In the genomic region with DNA sequence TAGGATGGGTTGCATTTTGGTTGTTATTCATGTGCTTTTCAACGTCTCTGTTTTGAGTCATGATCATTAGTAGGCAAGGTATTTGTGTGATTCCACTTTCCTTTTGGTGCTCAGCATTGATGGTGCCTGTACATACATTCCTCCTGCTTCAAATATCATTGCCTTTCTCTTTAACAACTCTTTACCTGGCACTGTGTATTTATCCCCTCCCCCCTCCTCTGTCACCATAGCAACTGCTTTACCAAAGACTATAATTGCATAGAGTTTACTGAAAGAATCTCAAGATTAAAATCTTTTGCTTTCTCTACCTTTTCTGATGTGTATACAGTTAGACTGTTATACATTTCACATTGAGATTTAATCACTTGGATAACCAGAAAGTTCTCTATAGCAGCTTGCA, we compare ENCODE assay signal across 27 mouse cellular contexts. TPM values are rescaled to one million over a fixed set of nuclear protein-coding genes. Genes with fewer than 3 reads are reported as not detected.
DNase-seq lines count a peak whose midpoint lies in the region; ATAC-seq and TF ChIP-seq lines count a peak whose summit lies in the region.
"Had no signal": no experiment of that assay in that cellular context is flagged by ENCODE, and none has a peak within 500 bp of the region (broad histone marks: within the 10 kb centered on the region; RNA-seq: fewer than 3 reads in every experiment).

No protein-coding gene starts in this region.

- no peak for ATAC-seq in forebrain, embryonic 14.5 days
- ATAC-seq in midbrain, embryonic 14.5 days (ENCODE audit: low FRiP score, low TSS enrichment) = no peak
- no peak for ATAC-seq in midbrain, embryonic 15.5 days (replicated peaks)
- ATAC-seq in CD4-positive, CD25-positive, alpha-beta regulatory T cell, adult 4 months = no peak
- ATAC-seq: hindbrain, postnatal 0 days; inflammation-experienced regulatory T-cells, adult 6 months; intestine, embryonic 16.5 days had no signal

- no peak overlapping the region for H3K27ac ChIP-seq in forebrain, embryonic 14.5 days (ENCODE audit: low read depth, low read length)
- H3K27ac ChIP-seq in forebrain, embryonic 10.5 days = no peak overlapping the region
- H3K27ac ChIP-seq in midbrain, embryonic 14.5 days (replicated peaks; ENCODE audit: low read depth, low read length) = 0 out of 2 replicates have a peak overlapping the region, but pooled peaks have one; percentile 16
- H3K27ac ChIP-seq in midbrain, embryonic 15.5 days = no peak overlapping the region
- H3K27ac ChIP-seq: embryonic facial prominence, embryonic 10.5 days; embryonic facial prominence, embryonic 13.5 days; gastrocnemius, adult 2 months; hindbrain, postnatal 0 days had no signal

- 73% methylated on average over 1 of the region's 1 CpGs for WGBS in forebrain, embryonic 14.5 days
- 85% methylated on average over 1 of the region's 1 CpGs for WGBS in forebrain, embryonic 10.5 days
- 86% methylated on average over 1 of the region's 1 CpGs for WGBS in midbrain, embryonic 14.5 days
- WGBS in midbrain, embryonic 15.5 days = 74% methylated on average over 1 of the region's 1 CpGs

- no peak overlapping the region for H3K4me2 ChIP-seq in forebrain, embryonic 14.5 days (ENCODE audit: low read length)
- H3K4me2 ChIP-seq in midbrain, embryonic 14.5 days (ENCODE audit: low read length) = no peak overlapping the region
- no peak overlapping the region for H3K4me2 ChIP-seq in midbrain, embryonic 15.5 days
- H3K4me2 ChIP-seq: embryonic facial prominence, embryonic 13.5 days; heart, embryonic 11.5 days; hindbrain, embryonic 14.5 days had no signal

- H3K4me3 ChIP-seq in forebrain, embryonic 14.5 days (ENCODE audit: low read depth, low read length) = no peak overlapping the region
- H3K4me3 ChIP-seq in forebrain, embryonic 10.5 days = no peak overlapping the region
- H3K4me3 ChIP-seq in midbrain, embryonic 14.5 days (replicated peaks; ENCODE audit: low read depth, low read length) = no peak overlapping the region
- no peak overlapping the region for H3K4me3 ChIP-seq in midbrain, embryonic 15.5 days
- H3K4me3 ChIP-seq: embryonic facial prominence, embryonic 10.5 days; embryonic facial prominence, embryonic 13.5 days; erythroblast, embryonic 14.5 days; gastrocnemius, adult 2 months had no signal

- H3K9me3 ChIP-seq in forebrain, embryonic 14.5 days (replicated peaks; ENCODE audit: control insufficient read depth, low read length) = no peaks in the 10 kb centered on the region
- no peaks in the 10 kb centered on the region for H3K9me3 ChIP-seq in forebrain, embryonic 10.5 days
- H3K9me3 ChIP-seq in midbrain, embryonic 14.5 days (ENCODE audit: control insufficient read depth, low read length) = no peaks in the 10 kb centered on the region
- H3K9me3 ChIP-seq in midbrain, embryonic 15.5 days = no peaks in the 10 kb centered on the region
- H3K9me3 ChIP-seq: embryonic facial prominence, embryonic 10.5 days; embryonic facial prominence, embryonic 13.5 days had no signal

- H3K36me3 ChIP-seq in forebrain, embryonic 14.5 days (ENCODE audit: control insufficient read depth, insufficient read depth, low read length) = 0 out of 2 replicates have a peak, but pooled peaks cover 4% of the 10 kb centered on the region
- H3K36me3 ChIP-seq in forebrain, embryonic 10.5 days (replicated peaks) = peaks cover 24% of the 10 kb centered on the region
- H3K36me3 ChIP-seq in midbrain, embryonic 14.5 days (ENCODE audit: control insufficient read depth, insufficient read depth, low read length) = 0 out of 2 replicates have a peak, but pooled peaks cover 3% of the 10 kb centered on the region
- no peaks in the 10 kb centered on the region for H3K36me3 ChIP-seq in midbrain, embryonic 15.5 days (replicated peaks)

- no peak overlapping the region for H3K9ac ChIP-seq in forebrain, embryonic 14.5 days (ENCODE audit: low read length)
- no peak overlapping the region for H3K9ac ChIP-seq in midbrain, embryonic 14.5 days (replicated peaks; ENCODE audit: low read length)
- H3K9ac ChIP-seq in midbrain, embryonic 15.5 days = no peak overlapping the region
- H3K9ac ChIP-seq: embryonic facial prominence, embryonic 13.5 days; hindbrain, embryonic 14.5 days had no signal

- TF ChIP-seq POLR2A in brain, embryonic 14.5 days (IDR thresholded peaks at IDR 0.05; ENCODE audit: borderline replicate concordance, extremely low read depth, insufficient read depth, insufficient read length, poor library complexity, severe bottlenecking) = no peak

- H3K4me1 ChIP-seq in forebrain, embryonic 14.5 days (ENCODE audit: control insufficient read depth, insufficient read depth, low read length) = peaks cover 8% of the 10 kb centered on the region; the same call in 1 of the 2 replicates
- H3K4me1 ChIP-seq in forebrain, embryonic 10.5 days = peaks cover 9% of the 10 kb centered on the region; the same call in 1 of the 2 replicates
- no peaks in the 10 kb centered on the region for H3K4me1 ChIP-seq in midbrain, embryonic 14.5 days (ENCODE audit: control insufficient read depth, insufficient read depth, low read length)
- peaks cover 7% of the 10 kb centered on the region for H3K4me1 ChIP-seq in midbrain, embryonic 15.5 days
- H3K4me1 ChIP-seq: embryonic facial prominence, embryonic 13.5 days had no signal

- DNase-seq in forebrain, embryonic 14.5 days (ENCODE audit: low spot score) = peak; percentile 26
- DNase-seq in forebrain, embryonic 10.5 days (ENCODE audit: extremely low spot score, low spot score) = no peak
- DNase-seq in midbrain, embryonic 14.5 days = no peak
- peak; percentile 54 for DNase-seq in brain, embryonic 14.5 days (ENCODE audit: low read depth)
- DNase-seq in cerebellum, adult 9-11 months = no peak
- DNase-seq: adrenal gland, adult 2 months; adrenal gland, postnatal 14 days; B cell, adult 2 months; cerebellum, adult 11 months; cerebellum, adult 2 months; cerebellum, postnatal 10 days; cerebellum, postnatal 36 days; embryo, embryonic 11 days; gastrocnemius, adult 2 months; gastrocnemius, postnatal 14 days; heart, adult 11 months; kidney, adult 18-20 months had no signal

- H3K27me3 ChIP-seq in forebrain, embryonic 14.5 days (replicated peaks; ENCODE audit: control insufficient read depth, insufficient read depth, low read length) = no peaks in the 10 kb centered on the region
- no peaks in the 10 kb centered on the region for H3K27me3 ChIP-seq in forebrain, embryonic 10.5 days (ENCODE audit: poor library complexity, severe bottlenecking)
- H3K27me3 ChIP-seq in midbrain, embryonic 14.5 days (ENCODE audit: control insufficient read depth, insufficient read depth, low read length) = no peaks in the 10 kb centered on the region
- H3K27me3 ChIP-seq in midbrain, embryonic 15.5 days (replicated peaks) = no peaks in the 10 kb centered on the region
- H3K27me3 ChIP-seq: embryonic facial prominence, embryonic 13.5 days had no signal

- TF ChIP-seq CTCF in brain, embryonic 14.5 days (IDR thresholded peaks at IDR 0.05; ENCODE audit: borderline replicate concordance, extremely low read depth, insufficient read depth, insufficient read length) = no peak

RNA-seq across cellular contexts. Expression of a gene that starts 26.1 kb away (rescaled TPM):
- 16.9 and 20.8 TPM in 2 replicates for polyA plus RNA-seq in forebrain, embryonic 14.5 days (2014; fragmentation: Nextera tagmentation; extraction: Ambion mirVana)
- 14.9 and 15.6 TPM in 2 replicates for polyA plus RNA-seq in forebrain, embryonic 10.5 days (2016; fragmentation: Nextera tagmentation; extraction: Ambion mirVana)
- polyA plus RNA-seq in midbrain, embryonic 14.5 days (2014; fragmentation: Nextera tagmentation; extraction: Ambion mirVana) = 22.8 and 30.6 TPM in 2 replicates
- 27.9 and 28.7 TPM in 2 replicates for polyA plus RNA-seq in midbrain, embryonic 15.5 days (2015; fragmentation: Nextera tagmentation; extraction: Ambion mirVana)
- polyA plus RNA-seq in brain, embryonic 14.5 days (2012; rRNA removed) = 40.4 and 44.5 TPM in 2 replicates
- 1 to 10 TPM; 3.4 to 4.0 TPM for polyA plus RNA-seq in CD4-positive, CD25-positive, alpha-beta regulatory T cell, adult 4 months (2017; shearing (Covaris generic))

Comparison
In these comparisons a context has a peak if more than half of its experiments do, and no peak if none do; other contexts are left out.
1. DNase-seq: peak in forebrain, embryonic 14.5 days (single experiment) and brain, embryonic 14.5 days (single experiment); none in forebrain, embryonic 10.5 days (single experiment), midbrain, embryonic 14.5 days (single experiment) and cerebellum, adult 9-11 months (single experiment).